Mouse (Mus musculus): ENCODE measurements around the gene Rhpn2.

The Rhpn2 gene

GRCm38 (mm10) chr7:35388694-35389093 lies 54.7 kb downstream of the Rhpn2 start:
- no peak for DNase-seq (ENCODE audit: extremely low spot score)

GRCm38 (mm10) chr7:35392935-35393334 lies 59.0 kb downstream of the Rhpn2 start:
- DNase-seq (ENCODE audit: extremely low spot score): peak; percentile 42

- peak; percentile 19 for DNase-seq (ENCODE audit: extremely low spot score)
These were observed 61.9 kb downstream of the Rhpn2 start for GRCm38 (mm10) chr7:35395734-35396456.

GRCm38 (mm10) chr7:35396542-35397168 lies 62.7 kb downstream of the Rhpn2 start, which contains the start of the genes Faap24 and Cep89:
Gene Faap24 (minus strand): TSS chr7:35396836.
Gene Cep89 (plus strand): TSS chr7:35397035.
- DNase-seq (ENCODE audit: extremely low spot score): peak; percentile 100

GRCm38 (mm10) chr7:35401169-35401568 lies 67.2 kb downstream of the Rhpn2 start:
- DNase-seq (ENCODE audit: extremely low spot score): no peak

- DNase-seq (ENCODE audit: extremely low spot score): no peak
These were observed 81.3 kb downstream of the Rhpn2 start for GRCm38 (mm10) chr7:35415226-35415625.

- no peak for DNase-seq (ENCODE audit: extremely low spot score)
These were observed 82.1 kb downstream of the Rhpn2 start for GRCm38 (mm10) chr7:35415801-35416653.

GRCm38 (mm10) chr7:35416654-35416948 lies 82.6 kb downstream of the Rhpn2 start:
- DNase-seq (ENCODE audit: extremely low spot score): no peak

GRCm38 (mm10) chr7:35423071-35423470 lies 89.1 kb downstream of the Rhpn2 start:
- DNase-seq (ENCODE audit: extremely low spot score): no peak

GRCm38 (mm10) chr7:35428146-35428545 lies 94.2 kb downstream of the Rhpn2 start:
- no peak for DNase-seq (ENCODE audit: extremely low spot score)

GRCm38 (mm10) chr7:35435266-35435665 lies 101.3 kb downstream of the Rhpn2 start:
- no peak for DNase-seq (ENCODE audit: extremely low spot score)
